Mouse (Mus musculus) layer of hippocampus, postnatal 36 days (tissue): ENCODE measurements at regions not wholly inside any gene's neighbourhood (a gene's known extent, or its start where the extent isn't known, plus 50 kb on each side); places are given as distances from the start of the nearest gene placed in this dataset.

ENCODE experiments used
- DNase-seq, 2 experiments: peaks; one replicate each; pipeline ENCODE4 v3.0.0; 2022

DNA sequence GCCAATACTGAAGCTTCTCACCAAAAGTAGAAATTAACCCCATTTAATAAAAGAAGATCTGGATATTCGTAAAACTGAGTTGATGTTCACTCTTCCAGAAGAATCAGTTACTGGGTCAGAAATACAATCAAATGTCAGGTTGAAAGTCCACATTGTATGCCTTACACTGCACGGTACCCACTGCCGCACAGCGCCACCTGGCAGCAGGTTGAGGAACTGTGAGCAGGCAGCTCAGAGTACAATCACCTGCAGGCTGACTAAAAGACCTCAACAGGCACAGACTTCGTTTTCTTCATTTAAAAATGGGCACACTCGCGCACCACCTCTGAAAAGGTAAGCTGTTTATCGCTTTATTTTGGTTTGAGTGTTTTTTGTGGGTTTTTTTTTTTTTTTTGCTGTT, 341.8 kb upstream of the Mms22l start:
- DNase-seq = peak; percentile 69 to 70

DNA sequence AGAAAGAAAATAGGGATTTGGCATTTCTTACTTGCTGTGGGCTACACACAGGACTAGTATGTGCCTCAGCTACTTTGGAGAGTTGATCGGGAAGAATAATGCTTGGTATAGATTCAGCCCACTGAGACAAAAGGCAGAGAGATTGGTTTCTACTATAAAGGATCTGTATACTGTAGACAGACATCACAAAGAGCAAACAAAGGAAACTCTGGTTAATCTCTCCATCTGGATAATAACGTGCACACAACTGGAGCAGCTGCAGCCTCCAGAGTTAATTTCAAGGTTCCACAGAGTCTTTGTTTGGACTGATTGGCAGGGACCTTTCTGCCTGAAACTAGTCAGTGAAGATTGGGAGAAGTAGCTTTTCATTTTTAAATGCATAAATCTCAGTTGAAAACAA, 322.5 kb upstream of the Mms22l start:
- DNase-seq = no peak

DNA sequence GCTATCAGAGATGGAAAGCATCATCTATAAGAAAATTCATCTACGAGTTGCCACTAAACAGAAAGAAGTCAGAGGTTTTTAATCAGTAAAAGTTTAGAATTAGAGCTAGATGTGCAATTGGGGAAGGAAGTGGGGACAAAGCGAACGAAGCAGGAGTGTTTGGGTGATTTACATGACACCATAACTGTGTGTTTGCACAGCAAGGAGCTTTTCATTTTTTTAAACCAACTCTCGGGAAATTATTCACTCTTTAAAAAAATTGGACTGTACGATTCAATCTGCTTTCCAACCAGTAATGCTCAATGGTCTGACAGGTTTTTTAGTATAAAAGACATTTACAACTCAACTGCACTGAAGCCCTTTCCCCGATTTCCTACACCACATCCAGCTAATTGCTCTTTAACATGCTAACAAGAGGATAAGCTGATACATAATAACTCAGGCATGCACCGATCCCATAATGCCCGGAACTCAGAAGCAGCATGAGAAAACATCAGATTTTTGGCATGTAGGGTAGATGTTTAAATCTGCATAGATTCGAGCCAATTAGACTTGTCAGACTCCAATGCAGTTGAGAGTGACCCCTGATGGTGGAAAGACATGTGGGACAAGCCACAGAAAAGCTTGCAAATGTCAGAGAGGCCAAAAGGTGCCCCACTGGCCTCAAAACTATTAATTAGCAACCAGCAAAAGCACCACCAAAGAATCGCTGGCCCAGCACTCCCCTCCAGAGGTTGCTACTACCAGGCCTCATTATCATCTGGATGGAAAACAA, 282.8 kb upstream of the Mms22l start:
- DNase-seq = peak; percentile 1 to 7

DNA sequence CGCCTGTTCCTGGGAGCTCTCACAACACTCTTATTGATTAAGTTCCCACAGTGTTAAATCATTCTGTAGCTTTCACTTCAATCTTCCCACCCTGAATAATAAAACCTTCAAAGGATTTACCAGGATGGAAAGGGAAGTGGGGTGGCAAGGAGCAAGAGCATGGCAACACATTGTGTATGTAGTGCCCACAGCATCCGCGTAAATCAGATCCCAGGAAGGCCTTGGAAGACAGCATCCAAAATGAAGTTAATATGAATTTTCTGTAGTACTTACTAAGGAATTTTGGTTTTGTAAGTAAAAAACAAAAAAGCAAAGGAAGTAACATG, 282.3 kb upstream of the Mms22l start:
- no peak for DNase-seq

DNA sequence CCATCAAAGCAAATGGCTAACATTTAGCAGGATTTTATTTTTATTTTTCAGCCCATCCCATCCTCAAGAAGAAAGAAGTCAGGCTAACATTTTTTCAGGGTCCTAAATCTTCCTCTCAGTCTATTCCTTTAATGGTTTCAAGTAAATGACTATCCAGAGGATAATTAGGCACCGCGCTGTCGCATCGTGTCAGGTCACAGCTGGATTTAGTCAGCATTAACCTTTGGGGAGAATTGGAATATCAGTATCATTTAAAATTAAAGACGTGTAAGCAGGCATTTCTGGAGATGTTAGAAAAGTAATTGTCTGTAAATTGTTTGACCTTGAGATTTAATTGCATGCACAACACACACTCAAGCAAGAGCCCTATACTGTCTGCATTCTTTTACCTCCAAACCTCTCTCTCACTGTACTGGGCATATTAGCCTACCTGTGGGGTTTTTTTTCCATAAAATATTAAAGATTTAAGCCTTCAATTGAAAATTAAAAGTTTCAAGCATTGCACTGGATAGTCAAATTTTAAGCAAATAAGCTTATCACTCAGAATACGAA, 277.8 kb upstream of the Mms22l start:
- no peak for DNase-seq

DNA sequence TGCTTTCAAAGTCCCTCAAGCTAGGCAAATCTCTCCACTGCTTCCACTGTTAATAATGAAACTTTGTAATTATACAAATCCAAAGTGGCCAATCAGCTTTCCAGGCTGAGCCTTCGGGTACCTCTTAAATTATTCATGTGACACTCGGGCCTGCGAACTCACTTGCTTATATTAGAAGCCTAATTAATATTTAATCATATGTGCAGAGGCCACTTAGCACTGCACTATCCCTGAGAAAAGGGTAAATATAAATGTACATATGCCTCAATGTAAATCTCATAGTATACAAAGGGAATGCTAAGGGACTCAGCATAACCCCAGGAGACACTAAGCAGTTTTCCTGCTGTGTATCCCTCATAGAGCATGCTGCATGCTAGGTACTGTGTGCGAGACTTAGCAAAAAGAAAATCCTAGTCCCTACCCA, 277.2 kb upstream of the Mms22l start:
- DNase-seq = no peak

DNA sequence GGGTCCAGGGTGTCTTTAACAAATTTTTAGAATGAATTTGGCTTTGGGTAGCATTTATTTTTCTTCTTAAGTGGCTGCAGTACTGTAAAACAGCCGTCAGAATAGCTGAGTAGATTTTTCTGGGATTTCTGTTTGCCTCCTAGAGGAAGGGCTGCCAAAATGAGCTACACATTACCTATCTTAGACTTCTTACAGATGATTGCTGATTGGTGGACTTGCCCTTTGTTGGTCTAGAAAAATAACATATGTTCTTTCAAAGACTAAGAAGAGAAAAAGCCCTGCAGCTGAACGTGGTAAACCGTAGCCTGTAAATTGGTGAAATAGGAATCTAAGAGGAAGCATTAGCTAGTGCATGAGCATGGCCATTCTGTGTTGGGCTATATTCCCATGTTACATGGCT, 276.7 kb upstream of the Mms22l start:
- DNase-seq = no peak

DNA sequence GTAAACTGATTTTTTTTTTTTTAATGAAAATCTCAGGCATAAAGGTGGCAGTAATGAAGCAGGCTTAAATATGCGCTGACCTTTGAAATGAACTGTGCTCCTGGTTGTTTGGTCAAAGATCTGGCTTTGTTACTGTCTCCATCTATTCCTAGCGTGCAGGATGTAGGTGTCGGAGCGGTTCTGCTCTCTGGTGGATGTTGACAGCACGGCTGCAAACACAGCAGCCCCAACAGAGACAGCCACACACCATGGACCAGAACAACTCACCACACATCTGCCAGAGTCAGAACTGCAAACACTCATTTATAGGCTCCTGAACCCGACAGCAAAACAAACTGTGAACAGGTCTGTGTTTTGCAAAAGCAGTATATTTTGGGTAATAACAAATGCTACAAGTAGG, 251.1 kb upstream of the Mms22l start:
- DNase-seq = no peak

DNA sequence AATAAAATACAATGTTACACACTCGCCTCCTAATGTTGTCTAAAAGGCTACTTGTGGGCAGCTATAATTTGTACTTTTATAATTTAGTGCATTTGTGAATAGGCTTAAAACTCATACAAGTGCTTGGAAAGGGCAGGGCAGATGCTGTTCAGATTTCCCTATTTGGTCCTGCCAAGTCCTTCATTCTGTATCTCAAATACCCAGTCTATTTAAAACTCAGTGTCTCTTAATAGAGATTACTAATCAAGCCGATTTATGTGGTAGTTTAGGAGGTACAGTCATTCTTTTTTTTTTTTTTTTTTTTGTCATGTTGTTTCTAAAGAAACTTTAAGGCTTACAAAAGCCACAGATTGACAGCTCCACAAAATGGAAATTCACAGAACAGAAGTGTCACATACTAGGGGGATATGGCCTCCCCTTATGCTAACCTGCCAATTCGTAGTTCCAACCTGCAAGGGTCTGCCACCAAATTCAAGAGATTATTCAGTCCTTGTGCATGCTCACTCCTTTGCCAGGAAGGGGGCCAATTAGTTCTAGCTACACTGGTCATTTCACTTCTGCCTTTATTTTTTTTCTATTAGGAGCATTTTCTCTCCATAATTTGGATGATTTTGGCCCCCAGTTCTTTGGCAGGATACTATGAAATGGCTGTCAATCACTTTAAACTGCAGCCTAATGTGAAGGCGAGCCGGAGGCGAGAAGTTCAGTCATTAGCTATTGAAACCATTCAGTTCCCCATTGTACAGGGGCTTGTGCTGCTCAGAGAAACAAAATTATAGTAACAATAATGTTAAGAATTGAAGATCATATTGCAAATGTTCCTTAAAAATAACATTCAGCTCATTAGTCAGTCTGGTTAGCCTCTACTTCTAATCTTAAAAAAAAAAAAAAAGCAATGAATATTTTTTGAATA, 247.9 kb upstream of the Mms22l start:
- no peak for DNase-seq

DNA sequence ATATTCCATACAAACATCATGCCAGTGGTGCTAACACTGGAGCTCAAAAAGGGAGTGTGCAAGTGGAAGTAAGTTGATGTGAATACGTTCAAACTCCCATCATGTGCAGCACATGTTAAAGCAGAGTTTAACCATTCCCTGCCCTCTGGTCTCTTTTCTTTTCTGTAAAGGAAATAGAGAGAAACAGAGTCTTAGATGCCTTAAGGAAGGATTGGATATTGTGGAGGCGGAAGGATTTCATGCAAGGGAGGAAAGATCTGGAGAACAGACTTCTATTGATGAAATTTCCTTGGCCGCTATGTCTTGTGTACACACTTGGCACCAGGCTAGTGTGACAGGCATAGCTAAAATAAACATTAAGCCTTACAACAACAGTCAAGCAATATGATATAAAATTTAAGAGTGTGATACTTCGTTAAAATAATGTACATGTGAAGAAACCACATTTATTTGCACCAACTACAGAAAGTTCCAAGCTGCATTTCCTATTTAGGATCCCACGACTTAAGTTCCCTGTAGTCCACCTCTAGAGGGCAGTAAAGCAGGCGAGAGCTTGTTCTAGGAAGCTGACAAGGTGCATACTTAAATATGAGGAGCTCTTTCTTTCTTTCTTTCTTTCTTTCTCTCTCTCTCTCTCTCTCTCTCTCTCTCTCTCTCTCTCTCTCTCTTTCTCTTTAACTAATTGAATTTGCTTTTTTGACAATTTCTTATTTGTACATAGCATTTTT, 246.8 kb upstream of the Mms22l start:
- DNase-seq = no peak

DNA sequence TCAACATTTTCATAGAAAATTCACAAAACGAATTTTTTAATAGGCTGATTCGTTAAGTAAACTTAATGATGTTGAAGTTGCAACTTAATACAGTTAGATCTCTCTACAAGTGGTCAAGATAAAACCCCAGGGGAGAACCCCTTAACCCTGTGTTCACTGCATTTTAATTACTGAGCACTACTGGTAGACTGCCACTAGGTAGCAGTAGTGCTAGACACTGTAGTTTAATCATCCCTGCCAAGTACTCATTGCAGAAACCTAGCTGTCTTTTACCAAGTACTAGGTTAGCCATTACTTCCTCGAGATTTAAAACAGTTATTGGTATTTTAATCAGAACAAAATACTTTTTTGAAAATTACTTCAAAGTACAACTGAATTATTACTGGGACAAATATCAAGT, 218.1 kb upstream of the Mms22l start:
- DNase-seq = no peak
